Mouse (Mus musculus) lung, embryonic 15.5 days (tissue): ENCODE data around the gene Mcm9. TPM values are rescaled to one million over a fixed set of nuclear protein-coding genes. Genes with fewer than 3 reads are reported as not detected.

Source experiments
- ATAC-seq: fragments of 200-750 bp; cut with Nextera tagmentation; 2 replicates; pipeline ENCODE4 v1.8.0; 2017; ENCODE audit warnings: moderate number of reproducible peaks, borderline replicate concordance; ENCODE audit not compliant: low FRiP score, low TSS enrichment; ENCODE audit errors: extremely low read depth
- H3K27ac ChIP-seq: fragments of 300-500 bp; sonication (generic); 2 replicates; pipeline ENCODE4 v1.5.1; 2015; ENCODE audit warnings: moderate library complexity, mild to moderate bottlenecking, inconsistent platforms
- H3K27me3 ChIP-seq: fragments of 300-500 bp; sonication (generic); 2 replicates; pipeline ENCODE4 v1.6.1; 2015; ENCODE audit warnings: inconsistent platforms
- H3K36me3 ChIP-seq: fragments of 300-500 bp; sonication (generic); 2 replicates; pipeline ENCODE4 v1.6.1; 2015; ENCODE audit warnings: inconsistent platforms
- H3K4me1 ChIP-seq: fragments of 300-500 bp; sonication (generic); 2 replicates; pipeline ENCODE4 v1.6.1; 2015; ENCODE audit warnings: inconsistent platforms
- H3K4me2 ChIP-seq: fragments of 300-500 bp; sonication (generic); 2 replicates; pipeline ENCODE4 v1.6.1; 2015; ENCODE audit warnings: inconsistent platforms, mild to moderate bottlenecking, moderate library complexity
- H3K4me3 ChIP-seq: fragments of 300-500 bp; sonication (generic); 2 replicates; pipeline ENCODE4 v1.5.1; 2015; ENCODE audit warnings: mild to moderate bottlenecking, inconsistent platforms
- H3K9ac ChIP-seq: fragments of 300-500 bp; sonication (generic); 2 replicates; pipeline ENCODE4 v1.6.1; 2015; ENCODE audit warnings: inconsistent platforms
- H3K9me3 ChIP-seq: fragments of 300-500 bp; sonication (generic); 2 replicates; pipeline ENCODE4 v1.6.1; 2016; ENCODE audit warnings: inconsistent platforms
- WGBS: fragments of 180-500 bp; shearing (Covaris S2); methylation state at CpG from one replicate; pipeline ENCODE4 v1.1.7; 2015; 5-methylcytosine and 5-hydroxymethylcytosine counted together
- polyA plus RNA-seq: library from polyadenylated mRNA; unstranded; fragments of >200 nt; fragmentation: Nextera tagmentation; extraction: Ambion mirVana; gene quantifications from 2 replicates; pipeline ENCODE4 v1.2.1, GENCODE M21; 2015

Mcm9 gene
- polyA plus RNA-seq, 1 experiment from 2014 or later, result 10.1 TPM

DNA sequence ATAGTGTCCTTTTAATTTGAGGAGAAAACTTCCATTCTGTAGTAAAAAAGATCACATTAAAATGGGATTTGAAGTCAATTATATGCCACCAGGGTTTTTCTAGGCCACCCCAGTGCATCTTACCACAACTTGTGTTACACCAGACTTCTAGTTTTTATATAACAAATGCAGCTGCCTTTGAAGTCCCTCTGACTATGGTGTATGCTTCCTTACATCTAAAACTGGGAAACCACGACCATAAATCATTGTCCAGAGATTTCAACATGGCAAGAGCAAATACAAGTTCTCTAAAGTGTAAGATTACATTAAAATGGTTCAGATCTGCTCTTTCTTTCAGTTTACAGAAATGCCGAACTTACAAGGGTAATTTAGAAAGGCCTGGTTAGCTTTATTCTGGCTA is 22.0 kb downstream of the Mcm9 start:
- H3K36me3 ChIP-seq, result peaks cover 64% of the 10 kb centered on the region
- 57% methylated on average over 2 of the region's 2 CpGs for WGBS

GRCm38 (mm10) chr10:53605328-53605727 is 24.9 kb downstream of the Mcm9 start:
- H3K9me3 ChIP-seq, result no peaks in the 10 kb centered on the region
- H3K4me1 ChIP-seq, result peaks cover 2% of the 10 kb centered on the region; the same call in 1 of the 2 replicates
- H3K4me2 ChIP-seq, result no peak overlapping the region
- H3K36me3 ChIP-seq, result peaks cover 71% of the 10 kb centered on the region
- H3K27me3 ChIP-seq, result no peaks in the 10 kb centered on the region
- no peak for ATAC-seq
- no peak overlapping the region for H3K27ac ChIP-seq
- H3K9ac ChIP-seq, result no peak overlapping the region
- 51% methylated on average over 2 of the region's 2 CpGs for WGBS
- H3K4me3 ChIP-seq, result no peak overlapping the region

More for the DNA sequence above, 22.0 kb downstream of the Mcm9 start:
- Histone ChIP-seq H3K4me1 (no peaks in the 10 kb centered on the region), H3K4me2 (no peak overlapping the region), H3K27me3 (no peaks in the 10 kb centered on the region), H3K27ac (no peak overlapping the region), H3K4me3 (no peak overlapping the region), H3K9ac (no peak overlapping the region), H3K9me3 (no peaks in the 10 kb centered on the region)
- no peak for ATAC-seq

- H3K4me3 ChIP-seq, result peak overlapping the region; percentile 20
- WGBS, result 47% methylated on average over 5 of the region's 5 CpGs
These were observed 31.4 kb downstream of the Mcm9 start for GRCm38 (mm10) chr10:53598821-53599220.

DNA sequence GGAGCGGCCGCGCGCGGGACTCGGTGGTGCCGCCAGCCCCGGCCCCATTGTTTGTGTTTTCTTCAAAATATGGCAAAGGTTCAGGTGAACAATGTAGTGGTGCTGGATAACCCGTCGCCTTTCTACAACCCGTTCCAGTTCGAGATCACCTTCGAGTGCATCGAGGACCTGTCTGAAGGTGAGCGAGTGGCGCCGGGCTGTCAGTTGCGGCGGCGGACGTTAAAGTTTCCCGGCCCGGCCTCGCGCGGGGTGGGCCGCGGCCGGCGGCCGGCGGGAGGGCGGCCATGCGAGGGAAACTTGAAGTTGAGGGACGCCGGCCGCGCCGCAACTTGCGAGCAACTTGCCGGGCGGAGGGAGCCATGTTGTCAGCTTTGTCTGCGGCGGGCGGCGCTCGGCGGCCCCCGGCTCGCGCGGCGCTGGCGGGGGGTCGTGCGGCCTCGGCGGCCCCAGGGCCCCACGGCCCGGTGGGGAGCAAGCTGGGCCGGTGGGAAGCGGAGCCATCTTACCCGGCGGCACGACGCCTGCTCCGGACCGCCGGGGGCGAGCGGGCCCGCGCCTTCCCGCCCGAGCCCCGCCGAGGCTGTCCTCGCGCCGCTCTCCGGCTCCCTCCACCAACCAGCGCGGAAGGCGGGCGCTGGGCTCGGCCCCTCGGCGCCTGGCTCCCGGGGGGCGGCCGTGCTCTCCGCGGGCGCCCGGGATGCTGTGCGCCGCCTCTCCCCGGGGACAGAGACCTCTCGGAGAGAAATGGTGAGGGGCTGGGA is 32.9 kb downstream of the Mcm9 start:
- H3K36me3 ChIP-seq, result peaks cover 14% of the 10 kb centered on the region; the same call in 1 of the 2 replicates
- H3K4me1 ChIP-seq, result peaks cover 26% of the 10 kb centered on the region
- peak overlapping the region; percentile 63 for H3K4me2 ChIP-seq
- H3K27me3 ChIP-seq, result no peaks in the 10 kb centered on the region
- under 1% methylated on average over 86 of the region's 99 CpGs for WGBS
- peak; percentile 15; the same call in 1 of the 2 replicates for ATAC-seq
- H3K4me3 ChIP-seq, result peak overlapping the region; percentile 99
- H3K9me3 ChIP-seq, result no peaks in the 10 kb centered on the region
- H3K9ac ChIP-seq, result peak overlapping the region; percentile 96
- peak overlapping the region; percentile 99 for H3K27ac ChIP-seq

More at GRCm38 (mm10) chr10:53598821-53599220, 31.4 kb downstream of the Mcm9 start:
- Histone ChIP-seq H3K36me3 (peaks cover 27% of the 10 kb centered on the region; the same call in 1 of the 2 replicates), H3K9ac (no peak overlapping the region), H3K9me3 (no peaks in the 10 kb centered on the region), H3K4me1 (peaks cover 26% of the 10 kb centered on the region), H3K4me2 (peak overlapping the region; percentile 63), H3K27me3 (no peaks in the 10 kb centered on the region), H3K27ac (no peak overlapping the region)
- ATAC-seq, result no peak

GRCm38 (mm10) chr10:53596677-53597120 is 33.5 kb downstream of the Mcm9 start, which contains the start of gene Asf1a:
TSS of gene Asf1a (plus strand) at chr10:53596757.
- 0 out of 2 replicates have a peak, but pooled peaks cover 10% of the 10 kb centered on the region for H3K36me3 ChIP-seq
- H3K9ac ChIP-seq, result peak within 1 kb of the TSS; percentile 96
- H3K9me3 ChIP-seq, result no peaks in the 10 kb centered on the region
- H3K4me2 ChIP-seq, result peak within 1 kb of the TSS; percentile 72
- H3K27me3 ChIP-seq, result no peaks in the 10 kb centered on the region
- peak; percentile 99 for ATAC-seq
- peak within 1 kb of the TSS; percentile 99 for H3K4me3 ChIP-seq
- 2% methylated on average over 52 of the region's 52 CpGs for WGBS
- H3K27ac ChIP-seq, result peak within 1 kb of the TSS; percentile 99
- H3K4me1 ChIP-seq, result peaks cover 26% of the 10 kb centered on the region

DNA sequence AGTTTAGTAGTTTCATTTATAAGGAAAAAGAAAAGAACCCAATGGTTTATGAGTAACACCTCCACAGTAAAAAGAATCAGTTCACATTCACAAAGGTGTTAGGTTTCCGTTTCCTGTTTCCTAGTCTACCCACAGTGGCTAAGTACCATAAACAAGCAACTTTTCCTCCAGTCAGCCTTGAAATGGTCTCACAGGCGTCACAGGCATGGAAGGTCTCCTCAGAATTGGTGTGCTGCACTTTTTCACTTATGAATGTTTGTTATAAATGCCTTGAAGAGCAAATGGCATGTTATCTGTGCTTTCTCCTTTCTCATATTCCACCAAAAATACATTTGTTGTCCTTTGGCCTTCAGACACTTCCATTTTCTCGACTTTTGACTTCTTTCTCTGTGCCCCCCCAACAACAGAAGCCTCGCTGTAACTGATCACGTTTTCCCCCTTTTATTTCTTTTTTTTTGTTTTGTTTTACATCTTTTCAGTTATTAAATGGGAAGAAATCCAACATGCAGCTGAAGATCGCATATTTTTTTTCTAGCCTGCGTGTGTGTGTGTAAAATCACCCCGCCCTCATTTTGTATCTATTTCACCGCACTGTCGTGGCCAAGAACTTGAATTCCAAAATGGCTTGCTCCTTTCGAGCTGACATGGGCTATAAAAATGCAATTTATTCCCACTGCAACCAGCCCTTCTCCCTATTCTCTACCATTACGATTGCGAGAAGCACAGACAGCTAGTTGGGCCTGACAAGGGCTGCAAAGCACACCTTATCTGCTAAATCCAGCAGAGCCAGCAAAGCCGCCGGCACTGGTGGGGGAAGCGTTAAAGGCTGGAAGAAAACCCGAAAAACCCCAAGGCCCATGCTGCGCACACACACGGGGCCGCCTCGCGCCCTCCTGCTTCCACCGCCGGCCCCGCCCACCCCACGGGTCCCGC is 34.2 kb downstream of the Mcm9 start:
- 4% methylated on average over 27 of the region's 27 CpGs for WGBS
- peaks cover 26% of the 10 kb centered on the region for H3K4me1 ChIP-seq
- H3K36me3 ChIP-seq, result 0 out of 2 replicates have a peak, but pooled peaks cover 4% of the 10 kb centered on the region
- H3K27me3 ChIP-seq, result no peaks in the 10 kb centered on the region
- H3K9ac ChIP-seq, result peak overlapping the region; percentile 64
- H3K27ac ChIP-seq, result peak overlapping the region; percentile 96
- ATAC-seq, result no peak; the same call in 1 of the 2 replicates
- H3K9me3 ChIP-seq, result no peaks in the 10 kb centered on the region
- H3K4me2 ChIP-seq, result peak overlapping the region; percentile 72
- peak overlapping the region; percentile 99 for H3K4me3 ChIP-seq

- no peak overlapping the region for H3K4me3 ChIP-seq
- no peaks in the 10 kb centered on the region for H3K36me3 ChIP-seq
These were observed 44.5 kb downstream of the Mcm9 start for GRCm38 (mm10) chr10:53585777-53586176.

GRCm38 (mm10) chr10:53581087-53581486 is 49.2 kb downstream of the Mcm9 start:
- Histone ChIP-seq H3K36me3 (no peaks in the 10 kb centered on the region), H3K9me3 (no peaks in the 10 kb centered on the region), H3K4me1 (peaks cover 11% of the 10 kb centered on the region), H3K4me2 (peak overlapping the region; percentile 86), H3K27ac (no peak overlapping the region), H3K27me3 (no peaks in the 10 kb centered on the region), H3K4me3 (peak overlapping the region; percentile 46), H3K9ac (peak overlapping the region; percentile 32)
- peak; percentile 65; the same call in 1 of the 2 replicates for ATAC-seq
- 12% methylated on average over 9 of the region's 12 CpGs for WGBS

More at GRCm38 (mm10) chr10:53585777-53586176, 44.5 kb downstream of the Mcm9 start:
- no peaks in the 10 kb centered on the region for H3K9me3 ChIP-seq
- H3K4me2 ChIP-seq, result no peak overlapping the region
- peaks cover 5% of the 10 kb centered on the region; the same call in 1 of the 2 replicates for H3K4me1 ChIP-seq
- 77% methylated on average over 3 of the region's 3 CpGs for WGBS
- no peaks in the 10 kb centered on the region for H3K27me3 ChIP-seq
- H3K9ac ChIP-seq, result no peak overlapping the region
- ATAC-seq, result no peak
- no peak overlapping the region for H3K27ac ChIP-seq

DNA sequence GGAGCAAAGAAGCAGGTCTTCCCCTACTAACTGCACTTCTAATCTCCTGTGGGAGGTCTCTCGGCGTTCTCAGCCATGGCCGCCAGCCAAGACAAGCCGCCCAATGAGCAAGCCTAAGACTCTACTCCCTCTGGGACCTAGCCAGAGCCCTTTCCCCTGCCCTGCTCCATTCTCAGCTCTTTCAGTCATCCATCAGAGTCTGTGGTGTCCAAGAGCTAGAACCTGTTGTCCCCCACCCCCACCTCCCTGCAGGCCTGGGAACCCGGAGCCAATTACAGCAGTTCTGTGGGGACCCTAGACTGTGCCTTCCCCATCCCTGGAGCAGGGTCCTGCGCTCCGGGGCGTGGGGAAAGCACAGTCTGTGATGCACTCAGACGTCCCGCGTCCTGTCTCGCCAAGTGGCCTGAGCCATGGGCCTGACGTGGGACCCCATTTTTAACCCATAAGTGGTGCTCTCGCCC is 49.6 kb downstream of the Mcm9 start:
- Histone ChIP-seq H3K36me3 (no peaks in the 10 kb centered on the region), H3K27ac (peak overlapping the region; percentile 27; the same call in 1 of the 2 replicates), H3K27me3 (no peaks in the 10 kb centered on the region), H3K4me1 (peaks cover 11% of the 10 kb centered on the region), H3K4me2 (peak overlapping the region; percentile 86), H3K9ac (peak overlapping the region; percentile 32), H3K4me3 (peak overlapping the region; percentile 46), H3K9me3 (no peaks in the 10 kb centered on the region)
- peak; percentile 94 for ATAC-seq
- 3% methylated on average over 14 of the region's 14 CpGs for WGBS

GRCm38 (mm10) chr10:53580137-53580536 is 50.1 kb downstream of the Mcm9 start:
- H3K27ac ChIP-seq, result 0 out of 2 replicates have a peak overlapping the region, but pooled peaks have one; percentile 27

GRCm38 (mm10) chr10:53568531-53568930 is 61.7 kb downstream of the Mcm9 start:
- no peak overlapping the region for H3K4me3 ChIP-seq
- H3K9me3 ChIP-seq, result no peaks in the 10 kb centered on the region
- H3K4me2 ChIP-seq, result no peak overlapping the region
- no peaks in the 10 kb centered on the region for H3K4me1 ChIP-seq
- no peak overlapping the region for H3K27ac ChIP-seq
- H3K9ac ChIP-seq, result no peak overlapping the region
- no peak for ATAC-seq
- H3K27me3 ChIP-seq, result no peaks in the 10 kb centered on the region
- H3K36me3 ChIP-seq, result no peaks in the 10 kb centered on the region

More at GRCm38 (mm10) chr10:53580137-53580536, 50.1 kb downstream of the Mcm9 start:
- Histone ChIP-seq H3K9me3 (no peaks in the 10 kb centered on the region), H3K9ac (no peak overlapping the region), H3K36me3 (no peaks in the 10 kb centered on the region), H3K4me2 (peak overlapping the region; percentile 86), H3K27me3 (no peaks in the 10 kb centered on the region), H3K4me1 (peaks cover 11% of the 10 kb centered on the region), H3K4me3 (peak overlapping the region; percentile 46)
- ATAC-seq, result peak; percentile 60
- WGBS, result 32% methylated on average over 7 of the region's 7 CpGs
